Mouse (Mus musculus) limb, embryonic 14.5 days (tissue): ENCODE data around the gene Gnai2. TPM values are rescaled to one million over a fixed set of nuclear protein-coding genes. Genes with fewer than 3 reads are reported as not detected.
A peak's percentile ranks its signal among the peaks of the same experiment; 100 is the strongest.

Experiments
- ATAC-seq: fragments of 200-750 bp; cut with Nextera tagmentation; 2 replicates; pipeline ENCODE4 v1.8.0; 2017; ENCODE audit warnings: low read depth, moderate number of reproducible peaks, moderate TSS enrichment; ENCODE audit not compliant: low FRiP score
- DNase-seq: peaks from one replicate; pipeline ENCODE4 v3.0.0-alpha.2; 2015; ENCODE audit warnings: low spot score
- H3K27ac ChIP-seq: fragments of 300-500 bp; sonication (generic); replicated peaks from 2 replicates; pipeline ENCODE4 v1.5.1; 2014; ENCODE audit warnings: low read depth, mild to moderate bottlenecking, low read length, moderate library complexity, mixed read lengths
- H3K27me3 ChIP-seq: fragments of 300-500 bp; sonication (generic); 2 replicates; pipeline ENCODE4 v1.6.1; 2014; ENCODE audit warnings: low read length, mixed read lengths; ENCODE audit not compliant: control insufficient read depth, insufficient read depth
- H3K36me3 ChIP-seq: fragments of 300-500 bp; sonication (generic); 2 replicates; pipeline ENCODE4 v1.6.1; 2014; ENCODE audit warnings: mild to moderate bottlenecking, low read length, moderate library complexity, mixed read lengths; ENCODE audit not compliant: control insufficient read depth, insufficient read depth
- H3K4me1 ChIP-seq: fragments of 300-500 bp; sonication (generic); 2 replicates; pipeline ENCODE4 v1.6.1; 2014; ENCODE audit warnings: antibody characterized with exemption, low read length, mixed read lengths; ENCODE audit not compliant: control insufficient read depth, insufficient read depth
- H3K4me2 ChIP-seq: fragments of 300-500 bp; sonication (generic); replicated peaks from 2 replicates; pipeline ENCODE4 v1.6.1; 2014; ENCODE audit warnings: low read depth, mild to moderate bottlenecking, low read length, moderate library complexity; ENCODE audit not compliant: severe bottlenecking
- H3K4me3 ChIP-seq: fragments of 300-500 bp; sonication (generic); replicated peaks from 2 replicates; pipeline ENCODE4 v1.5.1; 2014; ENCODE audit warnings: low read length
- H3K9ac ChIP-seq: fragments of 300-500 bp; sonication (generic); 2 replicates; pipeline ENCODE4 v1.6.1; 2014; ENCODE audit warnings: mild to moderate bottlenecking, low read depth, low read length, moderate library complexity; ENCODE audit not compliant: severe bottlenecking
- H3K9me3 ChIP-seq: fragments of 300-500 bp; sonication (generic); 2 replicates; pipeline ENCODE4 v1.6.1; 2016; ENCODE audit warnings: low read length; ENCODE audit not compliant: control insufficient read depth
- POLR2A ChIP-seq: fragments of 200-500 bp; IDR thresholded peaks from 2 replicates; pipeline ENCODE4 v1.8.0; 2012; ENCODE audit warnings: inconsistent platforms, mild to moderate bottlenecking, moderate library complexity, borderline replicate concordance; ENCODE audit not compliant: insufficient read depth, insufficient read length; ENCODE audit errors: extremely low read depth
- WGBS: fragments of 180-500 bp; shearing (Covaris S2); extraction: QIAGEN DNeasy Blood & Tissue Kit; methylation state at CpG from one replicate; pipeline ENCODE4 v1.1.7; 2014; 5-methylcytosine and 5-hydroxymethylcytosine counted together
- polyA plus RNA-seq, 2 experiments: library from polyadenylated mRNA; depleted of rRNA in 1 of 2; stranded (reverse) in 1 of 2; unstranded in 1 of 2; fragments of >200 nt; fragmentation: Nextera tagmentation in 1 of 2; extraction: Ambion mirVana in 1 of 2; gene quantifications; 2 replicates each; pipeline versions ENCODE4 v1.2.1 to v1.2.3; 2012 to 2014

The Gnai2 gene
- polyA plus RNA-seq, 2 experiments: 392 to 496 TPM

GRCm38 (mm10) chr9:107586974-107587832 lies 48.0 kb downstream of the Gnai2 start, which contains the start of gene Ifrd2:
Gene Ifrd2, plus strand, starts transcription at chr9:107587642.
- peak within 1 kb of the TSS; percentile 80 for H3K4me3 ChIP-seq
- 15% methylated on average over 38 of the region's 46 CpGs for WGBS
- peak within 1 kb of the TSS; percentile 76 for H3K4me2 ChIP-seq
- 0 out of 2 replicates have a peak, but pooled peaks have one; percentile 11 for TF ChIP-seq POLR2A
- peaks cover 34% of the 10 kb centered on the region for H3K36me3 ChIP-seq
- H3K27me3 ChIP-seq: no peaks in the 10 kb centered on the region
- peak; percentile 99 for ATAC-seq
- no peak within 1 kb of the TSS for H3K27ac ChIP-seq
- peak within 1 kb of the TSS; percentile 63 for H3K9ac ChIP-seq
- peak; percentile 100 for DNase-seq
- peaks cover 7% of the 10 kb centered on the region for H3K4me1 ChIP-seq
- H3K9me3 ChIP-seq: no peaks in the 10 kb centered on the region

- Histone ChIP-seq H3K4me1 (peaks cover 12% of the 10 kb centered on the region), H3K9ac (no peak overlapping the region), H3K4me3 (no peak overlapping the region), H3K27me3 (no peaks in the 10 kb centered on the region), H3K9me3 (no peaks in the 10 kb centered on the region), H3K4me2 (no peak overlapping the region), H3K27ac (no peak overlapping the region), H3K36me3 (peaks cover 27% of the 10 kb centered on the region)
- DNase-seq: no peak
- no peak for ATAC-seq
- 93% methylated on average over 5 of the region's 5 CpGs for WGBS
- TF ChIP-seq POLR2A: no peak
Observed at GRCm38 (mm10) chr9:107586504-107586903, 48.7 kb downstream of the Gnai2 start.

- no peak for TF ChIP-seq POLR2A
- no peak for DNase-seq
- no peak for ATAC-seq
Observed at GRCm38 (mm10) chr9:107583174-107583573, 52.0 kb downstream of the Gnai2 start.

GRCm38 (mm10) chr9:107582509-107583062 lies 52.6 kb downstream of the Gnai2 start:
- DNase-seq (no peak), ATAC-seq (no peak)
- Histone ChIP-seq H3K4me3 (no peak overlapping the region), H3K9ac (no peak overlapping the region), H3K4me1 (peaks cover 13% of the 10 kb centered on the region), H3K4me2 (no peak overlapping the region), H3K36me3 (peaks cover 13% of the 10 kb centered on the region), H3K27me3 (no peaks in the 10 kb centered on the region), H3K27ac (no peak overlapping the region), H3K9me3 (no peaks in the 10 kb centered on the region)
- no peak for TF ChIP-seq POLR2A
- WGBS: 89% methylated on average over 7 of the region's 7 CpGs

More at GRCm38 (mm10) chr9:107583174-107583573, 52.0 kb downstream of the Gnai2 start:
- H3K9ac ChIP-seq: no peak overlapping the region
- 93% methylated on average over 14 of the region's 14 CpGs for WGBS
- no peaks in the 10 kb centered on the region for H3K27me3 ChIP-seq
- H3K4me3 ChIP-seq: no peak overlapping the region
- no peak overlapping the region for H3K4me2 ChIP-seq
- H3K27ac ChIP-seq: no peak overlapping the region
- H3K9me3 ChIP-seq: no peaks in the 10 kb centered on the region
- peaks cover 13% of the 10 kb centered on the region for H3K36me3 ChIP-seq
- peaks cover 14% of the 10 kb centered on the region for H3K4me1 ChIP-seq

- WGBS: 76% methylated on average over 4 of the region's 4 CpGs
- no peaks in the 10 kb centered on the region for H3K27me3 ChIP-seq
- no peaks in the 10 kb centered on the region for H3K9me3 ChIP-seq
- DNase-seq (no peak), ATAC-seq (no peak)
- peak overlapping the region; percentile 77 for H3K9ac ChIP-seq
- peak overlapping the region; percentile 57 for H3K4me3 ChIP-seq
- peak overlapping the region; percentile 83 for H3K4me2 ChIP-seq
- peaks cover 13% of the 10 kb centered on the region for H3K36me3 ChIP-seq
- H3K27ac ChIP-seq: peak overlapping the region; percentile 91; the same call in 1 of the 2 replicates
- TF ChIP-seq POLR2A: no peak
- H3K4me1 ChIP-seq: peaks cover 23% of the 10 kb centered on the region
Observed at GRCm38 (mm10) chr9:107581584-107581983, 53.6 kb downstream of the Gnai2 start.
